Comparison of ENCODE assay signal across 20 mouse cellular contexts in genomic region chr13:51277515-51277914, GRCm38 (mm10).
DNase-seq lines count a peak whose midpoint lies in the region; ATAC-seq and TF ChIP-seq lines count a peak whose summit lies in the region.
"Had no signal": no experiment of that assay in that cellular context is flagged by ENCODE, and none has a peak within 500 bp of the region (broad histone marks: within the 10 kb centered on the region; RNA-seq: fewer than 3 reads in every experiment).

No protein-coding gene starts in this region.

- H3K27ac ChIP-seq in kidney, embryonic 16.5 days (ENCODE audit: low read length) = 0 out of 2 replicates have a peak overlapping the region, but pooled peaks have one; percentile 47
- H3K27ac ChIP-seq in CH12.LX (ENCODE audit: insufficient read depth, low read depth) = no peak overlapping the region
- H3K27ac ChIP-seq in embryonic facial prominence, embryonic 14.5 days (replicated peaks; ENCODE audit: low read depth, low read length) = peak overlapping the region; percentile 63; the same call in 1 of the 2 replicates
- H3K27ac ChIP-seq in limb, embryonic 13.5 days = peak overlapping the region; percentile 97
- H3K27ac ChIP-seq: forebrain, embryonic 13.5 days; hindbrain, embryonic 12.5 days; liver, embryonic 12.5 days; midbrain, embryonic 15.5 days had no signal

- H3K9ac ChIP-seq in kidney, embryonic 16.5 days (replicated peaks; ENCODE audit: low read length) = no peak overlapping the region
- no peak overlapping the region for H3K9ac ChIP-seq in CH12.LX (ENCODE audit: insufficient read depth, low read depth)
- H3K9ac ChIP-seq in embryonic facial prominence, embryonic 14.5 days (ENCODE audit: low read depth, low read length) = no peak overlapping the region
- no peak overlapping the region; the same call in 1 of the 2 replicates for H3K9ac ChIP-seq in limb, embryonic 13.5 days
- H3K9ac ChIP-seq: forebrain, embryonic 13.5 days; hindbrain, embryonic 12.5 days; liver, embryonic 12.5 days; midbrain, embryonic 15.5 days had no signal

- H3K27me3 ChIP-seq in kidney, embryonic 16.5 days (ENCODE audit: insufficient read depth, low read length) = no peaks in the 10 kb centered on the region
- H3K27me3 ChIP-seq in CH12.LX (replicated peaks) = no peaks in the 10 kb centered on the region
- H3K27me3 ChIP-seq in embryonic facial prominence, embryonic 14.5 days (replicated peaks; ENCODE audit: control insufficient read depth, insufficient read depth, low read length) = no peaks in the 10 kb centered on the region
- no peaks in the 10 kb centered on the region for H3K27me3 ChIP-seq in limb, embryonic 13.5 days
- H3K27me3 ChIP-seq: forebrain, embryonic 13.5 days; hindbrain, embryonic 12.5 days; liver, embryonic 12.5 days; midbrain, embryonic 15.5 days had no signal

- H3K9me3 ChIP-seq in kidney, embryonic 16.5 days (ENCODE audit: low read length) = no peaks in the 10 kb centered on the region
- H3K9me3 ChIP-seq in CH12.LX (replicated peaks; ENCODE audit: low read length) = no peaks in the 10 kb centered on the region
- H3K9me3 ChIP-seq in embryonic facial prominence, embryonic 14.5 days (ENCODE audit: control insufficient read depth, low read length) = no peaks in the 10 kb centered on the region
- no peaks in the 10 kb centered on the region for H3K9me3 ChIP-seq in limb, embryonic 13.5 days
- H3K9me3 ChIP-seq: forebrain, embryonic 13.5 days; heart, embryonic 10.5 days; hindbrain, embryonic 12.5 days; liver, embryonic 12.5 days; midbrain, embryonic 15.5 days had no signal

- no peak for TF ChIP-seq RAD21 in CH12.LX (IDR thresholded peaks at IDR 0.05; ENCODE audit: low read depth, low read length)

- in situ Hi-C loops in CH12.LX (cut with MboI; ENCODE audit: low pct_ligation_motif_present, low pct_unique_long_range_greater_than_20kb, low sequenced_read_pairs) = loop anchor here (10.0 kb wide), 2 partner anchors 47 to 137 kb away; no protein-coding TSS in a partner anchor

- no peaks in the 10 kb centered on the region for H3K79me2 ChIP-seq in CH12.LX (replicated peaks; ENCODE audit: control insufficient read depth, extremely low read depth, insufficient read depth, poor library complexity, severe bottlenecking)

- dilution Hi-C loops in CH12.LX (cut with MboI; ENCODE audit: extremely low pct_ligation_motif_present, extremely low pct_unique_long_range_greater_than_20kb, low sequenced_read_pairs) = no loop called here

- 13% methylated on average over 10 of the region's 10 CpGs for WGBS in kidney, embryonic 16.5 days
- whole genome bisulfite sequencing in embryonic facial prominence, embryonic 14.5 days = 31% methylated on average over 10 of the region's 10 CpGs
- 5% methylated on average over 10 of the region's 10 CpGs for WGBS in limb, embryonic 13.5 days

- TF ChIP-seq CTCF in CH12.LX (conservative IDR thresholded peaks at IDR 0.05 in 1 of 2, IDR thresholded peaks at IDR 0.05 in 1 of 2; ENCODE audit: low read depth in 2 of 2, low read length in 2 of 2) = no peak

- peaks cover 47% of the 10 kb centered on the region for H3K4me1 ChIP-seq in kidney, embryonic 16.5 days (ENCODE audit: insufficient read depth, low read length)
- peaks cover 16 to 51% of the 10 kb centered on the region in 2 experiments for H3K4me1 ChIP-seq in CH12.LX (ENCODE audit: control insufficient read depth in 1 of 2, insufficient read depth in 2 of 2)
- peaks cover 34% of the 10 kb centered on the region for H3K4me1 ChIP-seq in embryonic facial prominence, embryonic 14.5 days (ENCODE audit: control insufficient read depth, insufficient read depth, low read length)
- peaks cover 73% of the 10 kb centered on the region for H3K4me1 ChIP-seq in limb, embryonic 13.5 days
- H3K4me1 ChIP-seq: liver, embryonic 12.5 days had no signal

- ATAC-seq in kidney, embryonic 16.5 days (ENCODE audit: low FRiP score, low TSS enrichment) = no peak; the same call in 1 of the 2 replicates
- no peak; the same call in 1 of the 2 replicates for ATAC-seq in embryonic facial prominence, embryonic 14.5 days (ENCODE audit: low read depth)
- peak; percentile 60; the same call in 1 of the 2 replicates for ATAC-seq in limb, embryonic 13.5 days (ENCODE audit: low FRiP score, low read depth)
- ATAC-seq: forebrain, embryonic 13.5 days; inflammation-experienced regulatory T-cells, adult 6 months; liver, embryonic 12.5 days; lung, postnatal 0 days; midbrain, embryonic 15.5 days had no signal

- no peak for DNase-seq in kidney, postnatal 14 days
- no peak for DNase-seq in CH12.LX (ENCODE audit: extremely low read depth)
- peak; percentile 71 for DNase-seq in embryonic facial prominence, embryonic 14.5 days (ENCODE audit: low spot score)
- no peak for DNase-seq in thymus, adult 18-20 months
- no peak for DNase-seq in urinary bladder, postnatal 10 days (ENCODE audit: low spot score)
- DNase-seq: adrenal gland, postnatal 36 days; cerebellum, adult 8-10 months; gastrocnemius, postnatal 36 days; heart, postnatal 10 days; spleen, adult 18-20 months; thymus, postnatal 36 days had no signal

- H3K36me3 ChIP-seq in kidney, embryonic 16.5 days (ENCODE audit: insufficient read depth, low read length) = no peaks in the 10 kb centered on the region
- no peaks in the 10 kb centered on the region for H3K36me3 ChIP-seq in CH12.LX (replicated peaks in 1 of 2; ENCODE audit: control insufficient read depth in 1 of 2, insufficient read depth in 1 of 2, low read length in 1 of 2)
- H3K36me3 ChIP-seq in embryonic facial prominence, embryonic 14.5 days (ENCODE audit: control insufficient read depth, insufficient read depth, low read length) = no peaks in the 10 kb centered on the region
- no peaks in the 10 kb centered on the region for H3K36me3 ChIP-seq in limb, embryonic 13.5 days
- H3K36me3 ChIP-seq: heart, embryonic 10.5 days; hindbrain, embryonic 12.5 days; liver, embryonic 12.5 days; midbrain, embryonic 15.5 days had no signal

- TF ChIP-seq POLR2A in CH12.LX (IDR thresholded peaks at IDR 0.05; ENCODE audit: low read depth, low read length) = no peak

- TF ChIP-seq EP300 in CH12.LX (IDR thresholded peaks at IDR 0.05; ENCODE audit: low read length) = no peak

- H3K4me3 ChIP-seq in kidney, embryonic 16.5 days (ENCODE audit: low read length) = no peak overlapping the region
- H3K4me3 ChIP-seq in CH12.LX (replicated peaks in 1 of 3; ENCODE audit: low read depth in 2 of 3, low read length in 2 of 3, poor library complexity in 1 of 3) = no peak overlapping the region
- no peak overlapping the region for H3K4me3 ChIP-seq in embryonic facial prominence, embryonic 14.5 days (ENCODE audit: low read depth, low read length)
- no peak overlapping the region for H3K4me3 ChIP-seq in limb, embryonic 13.5 days
- H3K4me3 ChIP-seq: forebrain, embryonic 13.5 days; heart, embryonic 10.5 days; hindbrain, embryonic 12.5 days; liver, embryonic 12.5 days; midbrain, embryonic 15.5 days had no signal

- H3K4me2 ChIP-seq in kidney, embryonic 16.5 days (replicated peaks; ENCODE audit: low read depth, low read length) = no peak overlapping the region
- no peak overlapping the region for H3K4me2 ChIP-seq in CH12.LX (ENCODE audit: insufficient read depth, low read depth, poor library complexity, severe bottlenecking)
- H3K4me2 ChIP-seq in embryonic facial prominence, embryonic 14.5 days (ENCODE audit: low read depth, low read length) = no peak overlapping the region
- peak overlapping the region; percentile 27 for H3K4me2 ChIP-seq in limb, embryonic 13.5 days (replicated peaks)
- H3K4me2 ChIP-seq: forebrain, embryonic 13.5 days; hindbrain, embryonic 12.5 days; liver, embryonic 12.5 days; midbrain, embryonic 15.5 days had no signal

TF ChIP-seq in CH12.LX, 34 proteins besides CTCF, POLR2A, EP300 and RAD21:
- TF ChIP-seq CHD2 (IDR thresholded peaks at IDR 0.05; ENCODE audit: low read length) = no peak
- TF ChIP-seq ZNF384 (IDR thresholded peaks at IDR 0.05; ENCODE audit: low read depth, low read length) = peak; percentile 56
- TF ChIP-seq ZC3H11A (IDR thresholded peaks at IDR 0.05; ENCODE audit: low read depth, low read length) = no peak
- TF ChIP-seq JUN (IDR thresholded peaks at IDR 0.05; ENCODE audit: insufficient read depth, low read depth, low read length) = no peak
- no peak for TF ChIP-seq GABPA (IDR thresholded peaks at IDR 0.05; ENCODE audit: insufficient replicate concordance, low read depth, low read length)
- no peak for TF ChIP-seq HCFC1 (IDR thresholded peaks at IDR 0.05; ENCODE audit: low read depth, low read length)
TF ChIP-seq in CH12.LX: peak in this region for 1.
